ENCODE assay signal across 8 mouse cellular contexts in the genomic region with DNA sequence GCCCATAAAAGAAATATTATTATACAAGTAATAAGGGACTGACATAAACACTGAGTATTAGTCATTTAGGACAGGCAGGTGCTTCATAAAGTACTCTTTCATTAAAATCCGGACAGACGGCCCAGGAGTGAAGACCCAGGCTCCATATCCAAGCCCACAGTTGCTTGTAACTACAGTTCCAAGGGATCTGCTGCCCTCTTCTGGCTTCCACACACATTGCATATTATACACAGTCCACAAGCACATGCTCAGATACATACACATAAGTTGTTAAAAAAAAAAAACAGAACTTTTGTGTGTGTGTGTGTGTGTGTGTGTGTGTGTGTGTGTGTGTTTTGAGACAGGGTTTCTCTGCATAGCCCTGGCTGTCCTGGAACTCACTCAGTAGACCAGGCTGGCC. TPM values are rescaled to one million over a fixed set of nuclear protein-coding genes. Genes with fewer than 3 reads are reported as not detected.
DNase-seq lines count a peak whose midpoint lies in the region.

No protein-coding gene starts in this region.

- H3K9me3 ChIP-seq in limb, embryonic 10.5 days (replicated peaks) = no peaks in the 10 kb centered on the region

- peaks cover 27% of the 10 kb centered on the region for H3K36me3 ChIP-seq in limb, embryonic 10.5 days

- H3K4me3 ChIP-seq in limb, embryonic 10.5 days = no peak overlapping the region

- peak; percentile 56 for DNase-seq in embryo, embryonic 10 days (ENCODE audit: low spot score)
- DNase-seq in embryo, embryonic 9.5 days (ENCODE audit: extremely low spot score) = no peak
- DNase-seq in right cerebral cortex, postnatal 14 days = peak; percentile 15
- DNase-seq in right cerebral cortex, postnatal 25 days = no peak
- DNase-seq in induced T-regulatory cell, adult 2 months (ENCODE audit: low read depth) = peak; percentile 64
- DNase-seq in retina, postnatal 1 day = peak; percentile 40
- no peak for DNase-seq in urinary bladder, postnatal 25 days (ENCODE audit: low spot score)
- no peak for DNase-seq in limb, embryonic 10.5 days (ENCODE audit: low spot score)

- H3K27me3 ChIP-seq in limb, embryonic 10.5 days (ENCODE audit: low read depth, poor library complexity, severe bottlenecking) = no peaks in the 10 kb centered on the region

- no peaks in the 10 kb centered on the region for H3K4me1 ChIP-seq in limb, embryonic 10.5 days

- H3K27ac ChIP-seq in limb, embryonic 10.5 days = no peak overlapping the region

- 86% methylated on average over 2 of the region's 2 CpGs for WGBS in limb, embryonic 10.5 days

RNA-seq across cellular contexts. Expression of a gene that starts 32.0 kb away (rescaled TPM):
- 20.4 and 22.7 TPM in 2 replicates for polyA plus RNA-seq in limb, embryonic 10.5 days (2016; fragmentation: Nextera tagmentation; extraction: Ambion mirVana)

Comparison
In these comparisons a context has a peak if more than half of its experiments do, and no peak if none do; other contexts are left out.
1. DNase-seq: peak in embryo, embryonic 10 days (single experiment), right cerebral cortex, postnatal 14 days (single experiment), induced T-regulatory cell, adult 2 months (single experiment) and retina, postnatal 1 day (single experiment); none in embryo, embryonic 9.5 days (single experiment), right cerebral cortex, postnatal 25 days (single experiment), urinary bladder, postnatal 25 days (single experiment) and limb, embryonic 10.5 days (single experiment).